Mouse (Mus musculus): ENCODE measurements at regions not wholly inside any gene's neighbourhood (a gene's known extent, or its start where the extent isn't known, plus 50 kb on each side); places are given as distances from the start of the nearest gene placed in this dataset.
"Not testable (repeated sequence)": the region's sequence is repeated elsewhere in the genome, so short reads cannot be mapped to it uniquely, and the experiment has no call there.

- ATAC-seq: not testable (repeated sequence)
Observed at GRCm38 (mm10) chr12:17852138-17852537, 161.5 kb downstream of the Hpcal1 start.

- ATAC-seq: not testable (repeated sequence)
Observed at GRCm38 (mm10) chr12:17872491-17872890, 181.8 kb downstream of the Hpcal1 start.

- peak; percentile 99 for ATAC-seq
Observed at GRCm38 (mm10) chr12:17881371-17882116, 190.9 kb downstream of the Hpcal1 start.

GRCm38 (mm10) chr12:17882117-17883116, 191.8 kb downstream of the Hpcal1 start:
- ATAC-seq: not testable (repeated sequence)

- not testable (repeated sequence) for ATAC-seq
Observed at GRCm38 (mm10) chr12:17891663-17892310, 201.1 kb downstream of the Hpcal1 start.

- not testable (repeated sequence) for ATAC-seq
Observed at GRCm38 (mm10) chr12:17913058-17913457, 222.4 kb downstream of the Hpcal1 start.
